Mouse (Mus musculus): Measurements from ENCODE around the gene Rbm20.
"Not testable (repeated sequence)": the region's sequence is repeated elsewhere in the genome, so short reads cannot be mapped to it uniquely, and the experiment has no call there.

The Rbm20 gene

GRCm38 (mm10) chr19:53901931-53902738 lies 225.0 kb downstream of the Rbm20 start:
- 0 out of 2 replicates have a peak overlapping the region, but pooled peaks have one; percentile 90 for H3K4me3 ChIP-seq (replicated peaks; ENCODE audit: low read length)
- no peaks in the 10 kb centered on the region for H3K9me3 ChIP-seq (ENCODE audit: low read length)
- peaks cover 12% of the 10 kb centered on the region for H3K4me1 ChIP-seq (replicated peaks; ENCODE audit: low read depth, low read length)
- H3K36me3 ChIP-seq (ENCODE audit: insufficient read depth, low read length) = no peaks in the 10 kb centered on the region
- peaks cover 24% of the 10 kb centered on the region for H3K27me3 ChIP-seq (ENCODE audit: insufficient read depth, low read length)
- no peak for TF ChIP-seq NANOG (IDR thresholded peaks at IDR 0.05; ENCODE audit: borderline replicate concordance, low read length)
- no peak for TF ChIP-seq CTCF (conservative IDR thresholded peaks at IDR 0.05; ENCODE audit: low read length)
- TF ChIP-seq POU5F1 (IDR thresholded peaks at IDR 0.05; ENCODE audit: borderline replicate concordance, low read length) = no peak

- H3K4me1 ChIP-seq (replicated peaks; ENCODE audit: low read depth, low read length) = peaks cover 12% of the 10 kb centered on the region
- peak overlapping the region; percentile 90 for H3K4me3 ChIP-seq (replicated peaks; ENCODE audit: low read length)
- H3K9me3 ChIP-seq (ENCODE audit: low read length) = no peaks in the 10 kb centered on the region
- H3K27me3 ChIP-seq (ENCODE audit: insufficient read depth, low read length) = peaks cover 24% of the 10 kb centered on the region
- TF ChIP-seq POU5F1 (IDR thresholded peaks at IDR 0.05; ENCODE audit: borderline replicate concordance, low read length) (no peak), CTCF (conservative IDR thresholded peaks at IDR 0.05; ENCODE audit: low read length) (no peak), NANOG (IDR thresholded peaks at IDR 0.05; ENCODE audit: borderline replicate concordance, low read length) (no peak)
- H3K36me3 ChIP-seq (ENCODE audit: insufficient read depth, low read length) = no peaks in the 10 kb centered on the region
Observed at GRCm38 (mm10) chr19:53902739-53903487, 225.8 kb downstream of the Rbm20 start.

- H3K36me3 ChIP-seq (ENCODE audit: insufficient read depth, low read length) = no peaks in the 10 kb centered on the region
- H3K4me3 ChIP-seq (replicated peaks; ENCODE audit: low read length) = peak overlapping the region; percentile 90
- TF ChIP-seq NANOG (IDR thresholded peaks at IDR 0.05; ENCODE audit: borderline replicate concordance, low read length) (no peak), CTCF (conservative IDR thresholded peaks at IDR 0.05; ENCODE audit: low read length) (no peak)
- H3K9me3 ChIP-seq (ENCODE audit: low read length) = no peaks in the 10 kb centered on the region
- H3K27me3 ChIP-seq (ENCODE audit: insufficient read depth, low read length) = peaks cover 24% of the 10 kb centered on the region
- H3K4me1 ChIP-seq (replicated peaks; ENCODE audit: low read depth, low read length) = peaks cover 12% of the 10 kb centered on the region
Observed at GRCm38 (mm10) chr19:53903507-53904321, 226.6 kb downstream of the Rbm20 start.

- TF ChIP-seq CTCF (conservative IDR thresholded peaks at IDR 0.05; ENCODE audit: low read length) (no peak), NANOG (IDR thresholded peaks at IDR 0.05; ENCODE audit: borderline replicate concordance, low read length) (no peak), POU5F1 (IDR thresholded peaks at IDR 0.05; ENCODE audit: borderline replicate concordance, low read length) (no peak)
- Histone ChIP-seq H3K4me3 (replicated peaks; ENCODE audit: low read length) (no peak overlapping the region), H3K27me3 (ENCODE audit: insufficient read depth, low read length) (peaks cover 13% of the 10 kb centered on the region), H3K4me1 (replicated peaks; ENCODE audit: low read depth, low read length) (peaks cover 12% of the 10 kb centered on the region), H3K9me3 (ENCODE audit: low read length) (no peaks in the 10 kb centered on the region), H3K36me3 (ENCODE audit: insufficient read depth, low read length) (no peaks in the 10 kb centered on the region)
Observed at GRCm38 (mm10) chr19:53904833-53905480, 227.9 kb downstream of the Rbm20 start.

- Histone ChIP-seq H3K27me3 (ENCODE audit: insufficient read depth, low read length) (peaks cover 2% of the 10 kb centered on the region; the same call in 1 of the 2 replicates), H3K9me3 (ENCODE audit: low read length) (no peaks in the 10 kb centered on the region), H3K4me1 (replicated peaks; ENCODE audit: low read depth, low read length) (peaks cover 12% of the 10 kb centered on the region), H3K4me3 (replicated peaks; ENCODE audit: low read length) (no peak overlapping the region), H3K36me3 (ENCODE audit: insufficient read depth, low read length) (no peaks in the 10 kb centered on the region)
- no peak for TF ChIP-seq POU5F1 (IDR thresholded peaks at IDR 0.05; ENCODE audit: borderline replicate concordance, low read length)
- no peak for TF ChIP-seq NANOG (IDR thresholded peaks at IDR 0.05; ENCODE audit: borderline replicate concordance, low read length)
- TF ChIP-seq CTCF (conservative IDR thresholded peaks at IDR 0.05; ENCODE audit: low read length) = no peak
Observed at GRCm38 (mm10) chr19:53906033-53906702, 229.1 kb downstream of the Rbm20 start.

- H3K9me3 ChIP-seq (ENCODE audit: low read length); H3K27me3 ChIP-seq (ENCODE audit: insufficient read depth, low read length); H3K36me3 ChIP-seq (ENCODE audit: insufficient read depth, low read length); H3K4me3 ChIP-seq (replicated peaks; ENCODE audit: low read length): not testable (repeated sequence)
- H3K4me1 ChIP-seq (replicated peaks; ENCODE audit: low read depth, low read length) = peaks cover 12% of the 10 kb centered on the region
Observed at GRCm38 (mm10) chr19:53906703-53907070, 229.6 kb downstream of the Rbm20 start.

- no peaks in the 10 kb centered on the region for H3K27me3 ChIP-seq (ENCODE audit: insufficient read depth, low read length)
- TF ChIP-seq NANOG (IDR thresholded peaks at IDR 0.05; ENCODE audit: borderline replicate concordance, low read length) = no peak
- no peak for TF ChIP-seq CTCF (conservative IDR thresholded peaks at IDR 0.05; ENCODE audit: low read length)
- TF ChIP-seq POU5F1 (IDR thresholded peaks at IDR 0.05; ENCODE audit: borderline replicate concordance, low read length) = no peak
- H3K36me3 ChIP-seq (ENCODE audit: insufficient read depth, low read length) = peaks cover 17% of the 10 kb centered on the region; the same call in 1 of the 2 replicates
- H3K4me1 ChIP-seq (replicated peaks; ENCODE audit: low read depth, low read length) = no peaks in the 10 kb centered on the region
- H3K4me3 ChIP-seq (replicated peaks; ENCODE audit: low read length) = no peak overlapping the region
- no peaks in the 10 kb centered on the region for H3K9me3 ChIP-seq (ENCODE audit: low read length)
Observed at GRCm38 (mm10) chr19:53914950-53915349, 237.8 kb downstream of the Rbm20 start.
